Mouse (Mus musculus) cerebellum, adult 2 months (tissue): Measurements from ENCODE around the gene Prcc. TPM values are rescaled to one million over a fixed set of nuclear protein-coding genes. Genes with fewer than 3 reads are reported as not detected.
A peak's percentile ranks its signal among the peaks of the same experiment; 100 is the strongest.
"Not testable (repeated sequence)": the region's sequence is repeated elsewhere in the genome, so short reads cannot be mapped to it uniquely, and the experiment has no call there.

Experiments used
- DNase-seq, 2 experiments: peaks; one replicate each; pipeline ENCODE4 v3.0.0; 2021
- H3K27ac ChIP-seq: fragments of 200-500 bp; 2 replicates; pipeline ENCODE4 v1.5.1; 2012; ENCODE audit warnings: low read length, control low read depth, inconsistent platforms; ENCODE audit not compliant: insufficient read depth
- H3K27me3 ChIP-seq: fragments of 200-500 bp; 2 replicates; pipeline ENCODE4 v1.6.1; 2012; ENCODE audit warnings: inconsistent platforms, mild to moderate bottlenecking, low read length, moderate library complexity; ENCODE audit not compliant: control insufficient read depth, insufficient read depth
- H3K4me1 ChIP-seq: fragments of 200-500 bp; 2 replicates; pipeline ENCODE4 v1.6.1; 2011; ENCODE audit warnings: low read length; ENCODE audit not compliant: control insufficient read depth, insufficient read depth
- H3K4me3 ChIP-seq: fragments of 200-500 bp; replicated peaks from 2 replicates; pipeline ENCODE3; 2011; ENCODE audit warnings: mild to moderate bottlenecking, low read depth, low read length, control low read depth; ENCODE audit not compliant: insufficient read depth
- CTCF ChIP-seq: fragments of 200-500 bp; IDR thresholded peaks from 2 replicates; pipeline ENCODE4 v1.5.1; 2011; ENCODE audit warnings: low read depth, mild to moderate bottlenecking, control low read depth, low read length, moderate library complexity, borderline replicate concordance; ENCODE audit not compliant: insufficient read depth
- POLR2A ChIP-seq: fragments of 200-500 bp; IDR thresholded peaks from 2 replicates; pipeline ENCODE4 v1.6.1; 2011; ENCODE audit warnings: low read length, control low read depth, borderline replicate concordance; ENCODE audit not compliant: insufficient read depth
- WGBS: fragments of 180-500 bp; shearing (Covaris S2); methylation state at CpG from one replicate; pipeline ENCODE4 v1.1.7; 2018; 5-methylcytosine and 5-hydroxymethylcytosine counted together
- polyA plus RNA-seq: library from polyadenylated mRNA; depleted of rRNA; stranded (reverse); fragments of >200 nt; gene quantifications from 2 replicates; pipeline ENCODE4 v1.2.3, GENCODE M21; 2012

The Prcc gene
- polyA plus RNA-seq, 1 experiment, result 47.6 TPM

- 0% methylated on average over 27 of the region's 28 CpGs for WGBS
- peak in 1 of 2 experiments; percentile 58 for DNase-seq
- TF ChIP-seq CTCF (no peak), POLR2A (no peak)
These were observed 628 bp downstream of the Prcc start for GRCm38 (mm10) chr3:87884708-87885251.

GRCm38 (mm10) chr3:87884291-87884690 is 1.1 kb downstream of the Prcc start:
- H3K4me3 ChIP-seq, result peak overlapping the region; percentile 81
- TF ChIP-seq CTCF (no peak), POLR2A (no peak)
- no peak for DNase-seq
- 3% methylated on average over 3 of the region's 3 CpGs for WGBS
- no peaks in the 10 kb centered on the region for H3K27me3 ChIP-seq
- peaks cover 5% of the 10 kb centered on the region; the same call in 1 of the 2 replicates for H3K4me1 ChIP-seq
- H3K27ac ChIP-seq, result no peak overlapping the region

More at GRCm38 (mm10) chr3:87884708-87885251, 628 bp downstream of the Prcc start:
- Histone ChIP-seq H3K4me1 (peaks cover 5% of the 10 kb centered on the region; the same call in 1 of the 2 replicates), H3K27me3 (no peaks in the 10 kb centered on the region), H3K27ac (peak overlapping the region; percentile 52), H3K4me3 (peak overlapping the region; percentile 81)

- H3K4me1 ChIP-seq, result no peaks in the 10 kb centered on the region; the same call in none of the 2 replicates
- H3K4me3 ChIP-seq, result no peak overlapping the region
- TF ChIP-seq CTCF (no peak), POLR2A (no peak)
- DNase-seq, result no peak
- H3K27ac ChIP-seq, result no peak overlapping the region
- no peaks in the 10 kb centered on the region for H3K27me3 ChIP-seq
- 40% methylated on average over 4 of the region's 4 CpGs for WGBS
These were observed 7.7 kb downstream of the Prcc start for GRCm38 (mm10) chr3:87877730-87878129.

- DNase-seq, H3K4me1 ChIP-seq, H3K27me3 ChIP-seq, H3K4me3 ChIP-seq, H3K27ac ChIP-seq: not testable (repeated sequence)
- WGBS, result 95% methylated on average over 4 of the region's 4 CpGs
These were observed 21.3 kb downstream of the Prcc start for GRCm38 (mm10) chr3:87864111-87864510.

- Histone ChIP-seq H3K4me3 (no peak overlapping the region), H3K27me3 (no peaks in the 10 kb centered on the region), H3K27ac (no peak overlapping the region), H3K4me1 (no peaks in the 10 kb centered on the region)
- TF ChIP-seq POLR2A (no peak), CTCF (peak; percentile 61)
- peak; percentile 47 to 49 for DNase-seq
- 24% methylated on average over 3 of the region's 3 CpGs for WGBS
These were observed 25.6 kb downstream of the Prcc start for GRCm38 (mm10) chr3:87859813-87860212.

GRCm38 (mm10) chr3:87857666-87858065 is 27.7 kb downstream of the Prcc start:
- H3K4me3 ChIP-seq, result no peak overlapping the region
- WGBS, result 90% methylated on average over 8 of the region's 8 CpGs
- H3K4me1 ChIP-seq, result peaks cover 3% of the 10 kb centered on the region; the same call in 1 of the 2 replicates
- no peak for TF ChIP-seq CTCF
- no peak for TF ChIP-seq POLR2A
- no peak overlapping the region for H3K27ac ChIP-seq
- H3K27me3 ChIP-seq, result no peaks in the 10 kb centered on the region
- no peak for DNase-seq

GRCm38 (mm10) chr3:87855936-87856335 is 29.5 kb downstream of the Prcc start:
- Histone ChIP-seq H3K27me3 (no peaks in the 10 kb centered on the region), H3K4me3 (no peak overlapping the region), H3K27ac (no peak overlapping the region), H3K4me1 (peaks cover 3% of the 10 kb centered on the region; the same call in 1 of the 2 replicates)
- no peak for DNase-seq
- 60% methylated on average over 8 of the region's 8 CpGs for WGBS
- no peak for TF ChIP-seq POLR2A
- no peak for TF ChIP-seq CTCF

GRCm38 (mm10) chr3:87854795-87855568 is 30.4 kb downstream of the Prcc start:
- Histone ChIP-seq H3K27me3 (no peaks in the 10 kb centered on the region), H3K4me1 (peaks cover 3% of the 10 kb centered on the region; the same call in 1 of the 2 replicates), H3K27ac (no peak overlapping the region), H3K4me3 (no peak overlapping the region)
- TF ChIP-seq POLR2A, result no peak
- no peak for TF ChIP-seq CTCF
- no peak for DNase-seq
- 13% methylated on average over 7 of the region's 7 CpGs for WGBS
